Mouse (Mus musculus) myocyte (in vitro differentiated cells): ENCODE results near the gene Peli2. TPM values are rescaled to one million over a fixed set of nuclear protein-coding genes. Genes with fewer than 3 reads are reported as not detected.

ENCODE experiments used
- H3K27me3 ChIP-seq: one replicate; pipeline ENCODE4 v1.6.1; 2011; ENCODE audit not compliant: control insufficient read depth, insufficient read depth, insufficient read length
- H3K36me3 ChIP-seq: one replicate; pipeline ENCODE4 v1.6.1; 2011; ENCODE audit not compliant: control insufficient read depth, insufficient read depth
- H3K4me2 ChIP-seq: one replicate; pipeline ENCODE4 v1.6.1; 2011; ENCODE audit warnings: low read depth, control low read depth
- H3K4me3 ChIP-seq: one replicate; pipeline ENCODE4 v1.5.1; 2011; ENCODE audit warnings: mild to moderate bottlenecking, control low read depth, moderate library complexity
- H3K79me2 ChIP-seq: one replicate; pipeline ENCODE4 v1.6.1; 2011; ENCODE audit not compliant: control insufficient read depth, insufficient read depth
- H3ac ChIP-seq: one replicate; pipeline ENCODE4 v1.6.1; 2011; ENCODE audit not compliant: control insufficient read depth, insufficient read length
- CEBPB ChIP-seq: IDR thresholded peaks from 2 replicates; pipeline ENCODE4 v1.6.1; 2011; ENCODE audit warnings: mild to moderate bottlenecking, moderate library complexity; ENCODE audit not compliant: poor library complexity, insufficient read depth, severe bottlenecking
- E2F4 ChIP-seq: IDR thresholded peaks from one replicate; pipeline ENCODE4 v1.6.1; 2011; ENCODE audit warnings: mild to moderate bottlenecking, control low read depth, moderate library complexity; ENCODE audit not compliant: insufficient read depth
- MAX ChIP-seq: IDR thresholded peaks from one replicate; pipeline ENCODE4 v1.6.1; 2011; ENCODE audit warnings: low read depth, mild to moderate bottlenecking, control low read depth
- MYOD1 ChIP-seq, 3 experiments: IDR thresholded peaks; one replicate each; pipeline ENCODE4 v1.6.1; 2011; ENCODE audit warnings: control low read depth in 2 of 3, low read depth in 2 of 3, mild to moderate bottlenecking in 2 of 3, moderate library complexity in 1 of 3; ENCODE audit not compliant: insufficient read length in 2 of 3, control insufficient read depth in 1 of 3
- MYOG ChIP-seq, 3 experiments: IDR thresholded peaks; one replicate each; pipeline ENCODE4 v1.6.1; 2011; ENCODE audit warnings: control low read depth in 2 of 3, low read depth in 2 of 3, mild to moderate bottlenecking in 2 of 3; ENCODE audit not compliant: insufficient read length in 2 of 3, control insufficient read depth in 1 of 3, insufficient read depth in 1 of 3
- POLR2A ChIP-seq: IDR thresholded peaks from one replicate; pipeline ENCODE4 v1.6.1; 2011; ENCODE audit warnings: low read depth, mild to moderate bottlenecking, control low read depth, moderate library complexity; ENCODE audit not compliant: insufficient read length
- POLR2AphosphoS2 ChIP-seq: IDR thresholded peaks from one replicate; pipeline ENCODE4 v1.6.1; 2011; ENCODE audit warnings: low read depth, control low read depth; ENCODE audit not compliant: insufficient read length
- REST ChIP-seq: IDR thresholded peaks from one replicate; pipeline ENCODE4 v1.6.1; 2011; ENCODE audit warnings: mild to moderate bottlenecking, control low read depth, moderate library complexity; ENCODE audit not compliant: insufficient read depth, insufficient read length
- SRF ChIP-seq: IDR thresholded peaks from one replicate; pipeline ENCODE4 v1.6.1; 2011; ENCODE audit warnings: low read depth; ENCODE audit not compliant: control insufficient read depth, insufficient read length
- TCF12 ChIP-seq: IDR thresholded peaks from one replicate; pipeline ENCODE4 v1.6.1; 2011; ENCODE audit warnings: mild to moderate bottlenecking, control low read depth; ENCODE audit not compliant: poor library complexity, insufficient read depth, severe bottlenecking
- TCF3 ChIP-seq: IDR thresholded peaks from one replicate; pipeline ENCODE4 v1.6.1; 2011; ENCODE audit warnings: low read depth, control low read depth; ENCODE audit not compliant: insufficient read length
- USF1 ChIP-seq: IDR thresholded peaks from one replicate; pipeline ENCODE4 v1.6.1; 2011; ENCODE audit warnings: low read depth, mild to moderate bottlenecking, control low read depth, moderate library complexity
- polyA plus RNA-seq: library from polyadenylated mRNA; unstranded; fragments of >200 nt; fragmentation: generic; extraction: Trizol; gene quantifications from one replicate; pipeline ENCODE4 v1.2.1, GENCODE M21; 2012; ENCODE audit warnings: missing spikeins

The Peli2 gene
- polyA plus RNA-seq, 1 experiment, result 15.8 TPM

DNA sequence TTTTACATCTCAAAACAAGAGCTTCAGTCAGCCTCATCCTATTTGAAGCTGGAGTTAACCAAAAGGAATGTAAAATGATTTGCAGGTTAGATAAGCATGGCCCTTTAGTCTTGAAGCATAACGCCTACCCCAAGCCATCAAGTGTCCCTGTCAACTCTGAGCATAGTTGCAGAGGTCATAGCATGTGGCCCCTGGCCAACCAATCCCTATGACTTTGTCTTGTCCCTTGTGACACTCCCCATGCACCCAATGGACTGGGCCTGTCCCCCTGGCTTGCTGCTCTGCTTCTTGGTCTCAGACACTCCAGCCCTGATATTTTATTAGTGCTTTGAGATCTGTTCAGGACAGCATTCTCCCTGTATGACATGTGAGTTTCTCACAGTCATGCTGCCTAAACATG, 30.3 kb downstream of the Peli2 start:
- no peaks in the 10 kb centered on the region for H3K27me3 ChIP-seq
- no peaks in the 10 kb centered on the region for H3K36me3 ChIP-seq
- H3ac ChIP-seq, result no peak overlapping the region
- H3K79me2 ChIP-seq, result no peaks in the 10 kb centered on the region
- H3K4me3 ChIP-seq, result no peak overlapping the region
- TF ChIP-seq POLR2AphosphoS2 (no peak), MAX (no peak), MYOG (IDR thresholded peaks at IDR 0.05; ENCODE audit: control insufficient read depth in 1 of 3, insufficient read depth in 1 of 3, insufficient read length in 2 of 3, low read depth in 2 of 3) (no peak), CEBPB (no peak), MYOD1 (IDR thresholded peaks at IDR 0.05; ENCODE audit: control insufficient read depth in 1 of 3, insufficient read length in 2 of 3, low read depth in 2 of 3) (no peak), SRF (no peak), TCF12 (no peak), REST (no peak), E2F4 (no peak), USF1 (no peak), TCF3 (no peak), POLR2A (no peak)
- H3K4me2 ChIP-seq, result no peak overlapping the region

GRCm38 (mm10) chr14:48151554-48151953, 30.9 kb downstream of the Peli2 start:
- Histone ChIP-seq H3ac (no peak overlapping the region), H3K4me2 (no peak overlapping the region), H3K27me3 (no peaks in the 10 kb centered on the region), H3K4me3 (no peak overlapping the region), H3K36me3 (no peaks in the 10 kb centered on the region), H3K79me2 (no peaks in the 10 kb centered on the region)
- TF ChIP-seq SRF (no peak), REST (no peak), POLR2A (no peak), TCF3 (no peak), MYOD1 (IDR thresholded peaks at IDR 0.05; ENCODE audit: control insufficient read depth in 1 of 3, insufficient read length in 2 of 3, low read depth in 2 of 3) (no peak), E2F4 (no peak), MAX (no peak), TCF12 (no peak), POLR2AphosphoS2 (no peak), USF1 (no peak), CEBPB (no peak), MYOG (IDR thresholded peaks at IDR 0.05; ENCODE audit: control insufficient read depth in 1 of 3, insufficient read depth in 1 of 3, insufficient read length in 2 of 3, low read depth in 2 of 3) (no peak)

- Histone ChIP-seq H3K79me2 (no peaks in the 10 kb centered on the region), H3K36me3 (no peaks in the 10 kb centered on the region), H3K27me3 (no peaks in the 10 kb centered on the region), H3K4me3 (no peak overlapping the region), H3ac (no peak overlapping the region), H3K4me2 (no peak overlapping the region)
- no peak for TF ChIP-seq POLR2A
- no peak for TF ChIP-seq TCF3
- no peak for TF ChIP-seq USF1
- TF ChIP-seq REST, result no peak
- TF ChIP-seq CEBPB, result no peak
- TF ChIP-seq MYOD1 (IDR thresholded peaks at IDR 0.05; ENCODE audit: control insufficient read depth in 1 of 3, insufficient read length in 2 of 3, low read depth in 2 of 3), result no peak
- no peak for TF ChIP-seq POLR2AphosphoS2
- no peak for TF ChIP-seq TCF12
- TF ChIP-seq MYOG (IDR thresholded peaks at IDR 0.05; ENCODE audit: control insufficient read depth in 1 of 3, insufficient read depth in 1 of 3, insufficient read length in 2 of 3, low read depth in 2 of 3), result no peak
- no peak for TF ChIP-seq E2F4
- TF ChIP-seq MAX, result no peak
- no peak for TF ChIP-seq SRF
These were observed 32.4 kb downstream of the Peli2 start for GRCm38 (mm10) chr14:48153064-48153463.

DNA sequence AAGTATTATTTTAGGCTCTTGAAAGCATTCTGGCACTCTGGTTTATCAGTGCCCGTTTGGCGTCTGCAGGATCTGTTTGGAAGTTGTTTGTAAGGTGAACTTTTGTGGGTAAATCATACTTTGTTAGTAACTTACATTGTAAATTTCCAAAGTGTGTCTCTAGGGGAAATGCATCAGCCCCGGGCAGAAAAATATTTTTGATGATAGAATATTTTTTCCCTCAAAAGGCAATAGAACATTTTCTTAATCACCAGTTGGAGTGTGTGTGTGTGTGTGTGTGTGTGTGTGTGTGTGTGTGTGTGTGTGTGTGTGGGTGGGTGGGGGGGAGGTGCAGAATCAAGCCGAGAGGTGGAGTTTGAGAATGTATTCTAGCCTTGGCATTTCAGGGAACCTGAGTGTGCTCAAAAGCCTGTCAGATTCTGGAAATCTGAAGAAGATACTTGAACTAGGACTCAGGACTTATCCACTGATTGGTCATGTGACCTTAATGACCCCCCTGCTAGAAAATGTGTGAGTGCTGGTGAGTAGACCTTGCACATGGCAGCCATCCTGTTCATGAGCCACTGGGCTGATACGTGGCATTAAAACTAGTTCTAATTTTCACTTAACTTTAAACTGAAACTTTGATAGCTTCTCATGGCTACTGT, 33.4 kb downstream of the Peli2 start:
- H3ac ChIP-seq, result no peak overlapping the region
- no peak overlapping the region for H3K4me3 ChIP-seq
- no peaks in the 10 kb centered on the region for H3K36me3 ChIP-seq
- no peaks in the 10 kb centered on the region for H3K27me3 ChIP-seq
- no peak for TF ChIP-seq MYOG (IDR thresholded peaks at IDR 0.05; ENCODE audit: control insufficient read depth in 1 of 3, insufficient read depth in 1 of 3, insufficient read length in 2 of 3, low read depth in 2 of 3)
- no peak for TF ChIP-seq SRF
- no peak for TF ChIP-seq TCF12
- H3K79me2 ChIP-seq, result no peaks in the 10 kb centered on the region
- H3K4me2 ChIP-seq, result no peak overlapping the region

GRCm38 (mm10) chr14:48154641-48155040, 34.0 kb downstream of the Peli2 start:
- H3K79me2 ChIP-seq, result no peaks in the 10 kb centered on the region
- no peak overlapping the region for H3K4me2 ChIP-seq
- no peaks in the 10 kb centered on the region for H3K27me3 ChIP-seq
- TF ChIP-seq TCF12, result no peak
- TF ChIP-seq POLR2A, result no peak
- no peak for TF ChIP-seq REST
- TF ChIP-seq POLR2AphosphoS2, result no peak
- TF ChIP-seq CEBPB, result no peak
- TF ChIP-seq E2F4, result no peak
- no peak for TF ChIP-seq MAX
- no peak for TF ChIP-seq MYOG (IDR thresholded peaks at IDR 0.05; ENCODE audit: control insufficient read depth in 1 of 3, insufficient read depth in 1 of 3, insufficient read length in 2 of 3, low read depth in 2 of 3)
- no peak for TF ChIP-seq SRF
- TF ChIP-seq USF1, result no peak
- TF ChIP-seq MYOD1 (IDR thresholded peaks at IDR 0.05; ENCODE audit: control insufficient read depth in 1 of 3, insufficient read length in 2 of 3, low read depth in 2 of 3), result no peak
- TF ChIP-seq TCF3, result no peak
- no peaks in the 10 kb centered on the region for H3K36me3 ChIP-seq
- no peak overlapping the region for H3ac ChIP-seq
- no peak overlapping the region for H3K4me3 ChIP-seq
